In genomic region chr16:53418416-53418815, GRCm38 (mm10) we compare ENCODE assay signal across 21 mouse cellular contexts.
A peak's percentile ranks its signal among the peaks of the same experiment; 100 is the strongest.
DNase-seq lines count a peak whose midpoint lies in the region; ATAC-seq and TF ChIP-seq lines count a peak whose summit lies in the region.
"Had no signal": no experiment of that assay in that cellular context is flagged by ENCODE, and none has a peak within 500 bp of the region (broad histone marks: within the 10 kb centered on the region; RNA-seq: fewer than 3 reads in every experiment).

No protein-coding gene starts in this region.

- no peak overlapping the region for H3K27ac ChIP-seq in lung, postnatal 0 days (ENCODE audit: low read length)
- H3K27ac ChIP-seq: embryonic facial prominence, embryonic 13.5 days; forebrain, embryonic 10.5 days; forebrain, embryonic 12.5 days had no signal

- H3K9me3 ChIP-seq in lung, postnatal 0 days (ENCODE audit: low read length), result no peaks in the 10 kb centered on the region
- H3K9me3 ChIP-seq: embryonic facial prominence, embryonic 13.5 days; forebrain, embryonic 10.5 days; forebrain, embryonic 12.5 days; G1E had no signal

- H3K9ac ChIP-seq in lung, postnatal 0 days (replicated peaks; ENCODE audit: low read depth), result no peak overlapping the region
- H3K9ac ChIP-seq: embryonic facial prominence, embryonic 13.5 days; forebrain, embryonic 12.5 days had no signal

- H3K4me1 ChIP-seq in lung, postnatal 0 days (ENCODE audit: insufficient read depth, low read depth, low read length), result no peaks in the 10 kb centered on the region
- H3K4me1 ChIP-seq: embryonic facial prominence, embryonic 13.5 days; forebrain, embryonic 10.5 days; forebrain, embryonic 12.5 days had no signal

- no peak overlapping the region for H3K4me3 ChIP-seq in lung, postnatal 0 days (ENCODE audit: low read depth, low read length)
- H3K4me3 ChIP-seq: embryonic facial prominence, embryonic 13.5 days; forebrain, embryonic 10.5 days; forebrain, embryonic 12.5 days had no signal

- H3K36me3 ChIP-seq in lung, postnatal 0 days (ENCODE audit: insufficient read depth, low read length), result no peaks in the 10 kb centered on the region
- H3K36me3 ChIP-seq: embryonic facial prominence, embryonic 13.5 days; forebrain, embryonic 10.5 days; forebrain, embryonic 12.5 days; G1E had no signal

- no peak for TF ChIP-seq EP300 in lung, postnatal 0 days (IDR thresholded peaks at IDR 0.05)

- 52% methylated on average over 2 of the region's 2 CpGs for WGBS in lung, postnatal 0 days

- ATAC-seq in lung, postnatal 0 days, result peak; percentile 47
- ATAC-seq: activated CD4-positive, CD25-positive, alpha-beta regulatory T cell, adult 4 months; CD4-positive, CD25-positive, alpha-beta regulatory T cell, adult 4 months; forebrain, embryonic 14.5 days; forebrain, embryonic 16.5 days; Patski had no signal

- no peak overlapping the region for H3K4me2 ChIP-seq in lung, postnatal 0 days (replicated peaks; ENCODE audit: low read depth, low read length)
- H3K4me2 ChIP-seq: embryonic facial prominence, embryonic 13.5 days; forebrain, embryonic 12.5 days had no signal

- no peak for DNase-seq in lung, postnatal 0 days (ENCODE audit: low spot score)
- no peak for DNase-seq in lung, postnatal 4 days
- DNase-seq in fat pad, adult 2 months (ENCODE audit: extremely low read depth, low read depth, low spot score), result peak; percentile 83
- no peak for DNase-seq in layer of hippocampus, adult 11-12 months (ENCODE audit: low spot score)
- no peak for DNase-seq in frontal cortex, postnatal 36 days (ENCODE audit: low spot score in 2 of 2)
- DNase-seq: adrenal gland, adult 8-10 months; adrenal gland, postnatal 14 days; adrenal gland, postnatal 36 days; B cell, adult 2 months; cerebellum, adult 11-12 months; cerebellum, adult 9-10 months had no signal

- no peaks in the 10 kb centered on the region for H3K27me3 ChIP-seq in lung, postnatal 0 days (replicated peaks; ENCODE audit: insufficient read depth, low read length)
- H3K27me3 ChIP-seq: CH12.LX; embryonic facial prominence, embryonic 13.5 days; forebrain, embryonic 12.5 days; Patski had no signal

- TF ChIP-seq CTCF in lung, postnatal 0 days (IDR thresholded peaks at IDR 0.05), result no peak
